Mouse (Mus musculus) limb, embryonic 14.5 days (tissue): ENCODE results near the gene Rps3a1. TPM values are rescaled to one million over a fixed set of nuclear protein-coding genes. Genes with fewer than 3 reads are reported as not detected.

Experiments used
- ATAC-seq: fragments of 200-750 bp; cut with Nextera tagmentation; 2 replicates; pipeline ENCODE4 v1.8.0; 2017; ENCODE audit warnings: low read depth, moderate number of reproducible peaks, moderate TSS enrichment; ENCODE audit not compliant: low FRiP score
- DNase-seq: peaks from one replicate; pipeline ENCODE4 v3.0.0-alpha.2; 2015; ENCODE audit warnings: low spot score
- H3K27ac ChIP-seq: fragments of 300-500 bp; sonication (generic); replicated peaks from 2 replicates; pipeline ENCODE4 v1.5.1; 2014; ENCODE audit warnings: low read depth, mild to moderate bottlenecking, low read length, moderate library complexity, mixed read lengths
- H3K27me3 ChIP-seq: fragments of 300-500 bp; sonication (generic); 2 replicates; pipeline ENCODE4 v1.6.1; 2014; ENCODE audit warnings: low read length, mixed read lengths; ENCODE audit not compliant: control insufficient read depth, insufficient read depth
- H3K36me3 ChIP-seq: fragments of 300-500 bp; sonication (generic); 2 replicates; pipeline ENCODE4 v1.6.1; 2014; ENCODE audit warnings: mild to moderate bottlenecking, low read length, moderate library complexity, mixed read lengths; ENCODE audit not compliant: control insufficient read depth, insufficient read depth
- H3K4me1 ChIP-seq: fragments of 300-500 bp; sonication (generic); 2 replicates; pipeline ENCODE4 v1.6.1; 2014; ENCODE audit warnings: antibody characterized with exemption, low read length, mixed read lengths; ENCODE audit not compliant: control insufficient read depth, insufficient read depth
- H3K4me2 ChIP-seq: fragments of 300-500 bp; sonication (generic); replicated peaks from 2 replicates; pipeline ENCODE4 v1.6.1; 2014; ENCODE audit warnings: low read depth, mild to moderate bottlenecking, low read length, moderate library complexity; ENCODE audit not compliant: severe bottlenecking
- H3K4me3 ChIP-seq: fragments of 300-500 bp; sonication (generic); replicated peaks from 2 replicates; pipeline ENCODE4 v1.5.1; 2014; ENCODE audit warnings: low read length
- H3K9ac ChIP-seq: fragments of 300-500 bp; sonication (generic); 2 replicates; pipeline ENCODE4 v1.6.1; 2014; ENCODE audit warnings: mild to moderate bottlenecking, low read depth, low read length, moderate library complexity; ENCODE audit not compliant: severe bottlenecking
- H3K9me3 ChIP-seq: fragments of 300-500 bp; sonication (generic); 2 replicates; pipeline ENCODE4 v1.6.1; 2016; ENCODE audit warnings: low read length; ENCODE audit not compliant: control insufficient read depth
- POLR2A ChIP-seq: fragments of 200-500 bp; IDR thresholded peaks from 2 replicates; pipeline ENCODE4 v1.8.0; 2012; ENCODE audit warnings: inconsistent platforms, mild to moderate bottlenecking, moderate library complexity, borderline replicate concordance; ENCODE audit not compliant: insufficient read depth, insufficient read length; ENCODE audit errors: extremely low read depth
- WGBS: fragments of 180-500 bp; shearing (Covaris S2); extraction: QIAGEN DNeasy Blood & Tissue Kit; methylation state at CpG from one replicate; pipeline ENCODE4 v1.1.7; 2014; 5-methylcytosine and 5-hydroxymethylcytosine counted together
- polyA plus RNA-seq, 2 experiments: library from polyadenylated mRNA; depleted of rRNA in 1 of 2; stranded (reverse) in 1 of 2; unstranded in 1 of 2; fragments of >200 nt; fragmentation: Nextera tagmentation in 1 of 2; extraction: Ambion mirVana in 1 of 2; gene quantifications; 2 replicates each; pipeline versions ENCODE4 v1.2.1 to v1.2.3; 2012 to 2014

Rps3a1 gene
- polyA plus RNA-seq, 2 experiments = 1,577 to 1,916 TPM

DNA sequence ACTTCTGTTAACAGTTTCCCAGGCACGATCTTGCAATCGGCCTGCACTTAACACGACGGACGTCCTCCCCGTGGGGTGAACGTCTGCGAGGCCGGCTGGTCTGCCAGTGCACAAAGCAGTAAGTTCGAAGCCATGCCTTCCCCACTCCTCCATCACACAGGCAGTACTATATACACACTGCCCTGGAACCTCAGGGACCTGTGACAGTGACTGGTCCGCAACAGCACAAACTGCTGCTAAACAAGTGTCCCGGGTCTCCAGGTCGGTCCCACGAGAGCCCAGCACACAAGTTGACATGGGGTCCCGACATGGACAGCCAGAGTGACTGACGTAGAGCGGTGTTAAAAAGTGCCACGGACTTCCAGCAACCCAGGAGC lies 628 bp downstream of the Rps3a1 start:
- H3K4me3 ChIP-seq = peak overlapping the region; percentile 96
- peaks cover 13% of the 10 kb centered on the region for H3K4me1 ChIP-seq
- WGBS = 0% methylated on average over 18 of the region's 18 CpGs
- no peaks in the 10 kb centered on the region for H3K27me3 ChIP-seq
- peaks cover 45% of the 10 kb centered on the region for H3K36me3 ChIP-seq
- TF ChIP-seq POLR2A = no peak
- ATAC-seq (no peak; the same call in none of the 2 replicates), DNase-seq (no peak)
- H3K27ac ChIP-seq = peak overlapping the region; percentile 92
- no peaks in the 10 kb centered on the region for H3K9me3 ChIP-seq
- H3K4me2 ChIP-seq = peak overlapping the region; percentile 60
- H3K9ac ChIP-seq = peak overlapping the region; percentile 99

DNA sequence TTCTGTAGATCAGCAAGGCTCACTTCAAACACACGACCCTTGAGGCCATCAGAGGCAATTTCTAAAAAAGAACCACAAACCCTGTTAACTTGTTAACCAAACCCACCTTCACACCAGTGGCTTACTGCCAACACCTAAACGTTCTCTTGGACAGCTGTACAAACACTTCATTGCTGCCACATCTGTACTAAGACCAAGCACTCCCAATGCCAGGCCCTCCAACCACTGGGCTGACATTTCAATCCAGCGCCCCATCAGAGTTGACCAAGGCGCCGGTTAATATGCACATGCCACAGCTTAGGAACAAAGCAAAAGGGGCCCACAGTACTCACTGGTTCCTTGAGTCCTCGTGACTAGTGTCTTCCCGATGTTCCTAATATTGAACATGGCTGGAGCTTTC lies 1.1 kb downstream of the Rps3a1 start:
- H3K9ac ChIP-seq = peak overlapping the region; percentile 99
- DNase-seq (no peak), ATAC-seq (no peak)
- H3K27me3 ChIP-seq = no peaks in the 10 kb centered on the region
- H3K36me3 ChIP-seq = peaks cover 45% of the 10 kb centered on the region
- TF ChIP-seq POLR2A = no peak
- H3K27ac ChIP-seq = peak overlapping the region; percentile 92; the same call in 1 of the 2 replicates
- WGBS = 14% methylated on average over 7 of the region's 7 CpGs
- H3K9me3 ChIP-seq = no peaks in the 10 kb centered on the region
- H3K4me1 ChIP-seq = peaks cover 13% of the 10 kb centered on the region
- peak overlapping the region; percentile 60 for H3K4me2 ChIP-seq
- peak overlapping the region; percentile 96 for H3K4me3 ChIP-seq

DNA sequence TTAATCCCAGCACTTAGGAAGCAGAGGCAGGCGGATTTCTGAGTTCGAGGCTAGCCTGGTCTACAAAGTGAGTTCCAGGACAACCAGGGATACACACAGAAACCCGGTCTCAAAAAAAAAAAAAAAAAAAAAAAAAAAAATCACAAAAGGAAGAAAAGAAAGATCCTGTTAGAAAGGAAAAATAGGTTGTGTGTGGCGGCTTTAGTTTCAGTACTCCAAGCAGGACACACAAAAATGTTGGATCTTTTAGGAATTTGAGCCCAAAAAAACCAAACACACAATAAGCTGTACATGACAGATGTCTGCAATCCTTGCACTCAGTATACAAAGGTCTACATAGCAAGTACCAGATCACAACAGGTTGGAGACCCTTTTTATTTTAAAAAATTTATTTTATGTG lies 2.8 kb downstream of the Rps3a1 start:
- Histone ChIP-seq H3K9me3 (no peaks in the 10 kb centered on the region), H3K4me1 (peaks cover 13% of the 10 kb centered on the region), H3K27me3 (no peaks in the 10 kb centered on the region), H3K27ac (no peak overlapping the region), H3K4me3 (no peak overlapping the region), H3K9ac (no peak overlapping the region), H3K36me3 (peaks cover 55% of the 10 kb centered on the region), H3K4me2 (no peak overlapping the region)
- ATAC-seq (no peak), DNase-seq (no peak)
- no peak for TF ChIP-seq POLR2A
- WGBS = 92% methylated on average over 4 of the region's 4 CpGs

DNA sequence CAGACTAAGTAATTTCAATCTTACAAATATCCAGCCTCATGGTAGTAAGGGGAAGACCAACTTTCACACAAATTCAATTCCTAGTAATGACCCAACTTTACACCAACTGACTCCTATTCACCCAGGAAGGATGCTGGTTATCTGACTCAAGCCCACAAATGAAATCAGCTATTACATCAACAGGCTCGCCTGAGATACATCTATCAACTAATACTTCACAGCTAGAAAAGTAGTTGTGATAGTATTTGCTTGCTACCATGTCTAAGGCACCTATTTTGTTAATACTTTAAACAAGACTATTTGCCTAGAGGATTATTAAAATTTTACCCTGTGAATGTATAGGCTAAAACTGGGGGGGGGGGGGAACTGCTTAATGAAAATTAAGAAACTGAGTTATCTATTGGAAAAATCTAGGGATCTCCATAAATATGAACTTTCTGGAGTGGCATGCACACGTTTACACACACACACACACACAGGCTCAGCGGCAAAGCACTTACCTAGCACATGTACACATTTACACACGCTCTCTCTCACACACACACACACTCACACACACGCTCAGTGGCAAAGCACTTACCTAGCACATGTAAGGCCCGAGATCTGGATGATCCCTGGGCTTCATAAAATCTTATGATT lies 5.4 kb downstream of the Rps3a1 start:
- ATAC-seq (no peak), DNase-seq (no peak)
- H3K4me1 ChIP-seq = peaks cover 10% of the 10 kb centered on the region
- no peak overlapping the region for H3K4me3 ChIP-seq
- H3K9ac ChIP-seq = no peak overlapping the region
- peaks cover 55% of the 10 kb centered on the region for H3K36me3 ChIP-seq
- H3K27ac ChIP-seq = no peak overlapping the region
- no peak for TF ChIP-seq POLR2A
- H3K9me3 ChIP-seq = no peaks in the 10 kb centered on the region
- no peaks in the 10 kb centered on the region for H3K27me3 ChIP-seq
- 94% methylated on average over 6 of the region's 6 CpGs for WGBS
- H3K4me2 ChIP-seq = no peak overlapping the region

DNA sequence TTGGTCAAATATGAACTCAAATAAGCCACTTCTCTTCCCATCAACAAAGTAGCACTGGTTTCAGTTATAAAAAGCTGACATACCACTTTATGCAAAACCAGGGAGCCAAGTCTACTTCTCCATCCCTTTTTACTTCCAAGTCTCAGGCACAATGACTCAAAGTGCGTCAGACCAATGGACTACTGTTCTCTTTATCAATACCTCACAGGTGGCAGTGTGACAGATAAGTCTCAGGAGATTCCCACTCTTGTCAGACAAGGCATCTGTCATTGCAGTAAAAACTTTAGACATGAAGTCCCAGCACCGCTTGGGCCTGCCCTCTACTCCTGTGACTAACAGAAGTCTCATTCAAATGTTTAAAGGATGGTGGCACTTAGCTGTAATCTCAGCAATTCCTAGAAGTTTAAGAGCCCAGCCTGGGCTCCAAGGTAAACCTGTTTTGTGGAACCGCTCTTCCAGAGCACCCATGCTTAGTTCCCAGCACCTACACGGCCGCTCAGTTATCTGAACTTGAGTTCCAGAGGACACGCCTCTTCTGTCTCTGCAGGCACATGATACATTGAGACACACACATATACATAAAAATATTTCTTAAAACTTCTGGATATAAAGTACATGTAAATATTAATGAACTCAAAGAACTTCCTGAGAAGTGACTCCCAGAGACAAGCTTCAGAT lies 6.5 kb downstream of the Rps3a1 start:
- H3K36me3 ChIP-seq = peaks cover 50% of the 10 kb centered on the region
- no peaks in the 10 kb centered on the region for H3K9me3 ChIP-seq
- ATAC-seq (no peak), DNase-seq (no peak)
- no peak overlapping the region for H3K9ac ChIP-seq
- H3K4me1 ChIP-seq = peaks cover 8% of the 10 kb centered on the region
- no peak for TF ChIP-seq POLR2A
- no peak overlapping the region for H3K4me3 ChIP-seq
- no peaks in the 10 kb centered on the region for H3K27me3 ChIP-seq
- no peak overlapping the region for H3K4me2 ChIP-seq
- no peak overlapping the region for H3K27ac ChIP-seq
- 90% methylated on average over 6 of the region's 6 CpGs for WGBS
